Mouse (Mus musculus) heart, adult 2 months (tissue): ENCODE results near the gene Mrpl10.

Experiments used
- CTCF ChIP-seq: fragments of 200-600 bp; IDR thresholded peaks from 2 replicates; pipeline ENCODE4 v1.8.1; 2022; ENCODE audit warnings: antibody characterized with exemption, mild to moderate bottlenecking, moderate library complexity
- EP300 ChIP-seq: fragments of 200-500 bp; IDR thresholded peaks from 2 replicates; pipeline ENCODE4 v1.6.1; 2011; ENCODE audit warnings: low read depth, low read length, control low read depth; ENCODE audit not compliant: insufficient read depth
- POLR2A ChIP-seq: fragments of 200-500 bp; IDR thresholded peaks from 2 replicates; pipeline ENCODE4 v1.6.1; 2011; ENCODE audit warnings: mild to moderate bottlenecking, low read depth, low read length, control low read depth; ENCODE audit not compliant: insufficient read depth

GRCm38 (mm10) chr11:97083401-97084140, 42.2 kb downstream of the Mrpl10 start:
- TF ChIP-seq CTCF, result no peak
- no peak for TF ChIP-seq EP300
- no peak for TF ChIP-seq POLR2A
